Mouse (Mus musculus) lung, embryonic 16.5 days (tissue): ENCODE results near the gene Eif4e1b. TPM values are rescaled to one million over a fixed set of nuclear protein-coding genes. Genes with fewer than 3 reads are reported as not detected.
"Not testable (repeated sequence)": the region's sequence is repeated elsewhere in the genome, so short reads cannot be mapped to it uniquely, and the experiment has no call there.

Experiments used
- ATAC-seq: fragments of 200-750 bp; cut with Nextera tagmentation; 2 replicates; pipeline ENCODE4 v1.8.0; 2017; ENCODE audit warnings: low read depth, mild to moderate bottlenecking, moderate library complexity
- H3K27ac ChIP-seq: fragments of 300-500 bp; sonication (generic); 2 replicates; pipeline ENCODE4 v1.5.1; 2014; ENCODE audit warnings: mild to moderate bottlenecking, control low read depth, low read length
- H3K27me3 ChIP-seq: fragments of 300-500 bp; sonication (generic); 2 replicates; pipeline ENCODE4 v1.6.1; 2014; ENCODE audit warnings: low read depth, low read length, mixed read lengths; ENCODE audit not compliant: control insufficient read depth, insufficient read depth
- H3K36me3 ChIP-seq: fragments of 300-500 bp; sonication (generic); 2 replicates; pipeline ENCODE4 v1.6.1; 2014; ENCODE audit warnings: low read length; ENCODE audit not compliant: control insufficient read depth, insufficient read depth
- H3K4me1 ChIP-seq: fragments of 300-500 bp; sonication (generic); replicated peaks from 2 replicates; pipeline ENCODE4 v1.6.1; 2014; ENCODE audit warnings: low read length, mixed read lengths; ENCODE audit not compliant: control insufficient read depth, insufficient read depth
- H3K4me2 ChIP-seq: fragments of 300-500 bp; sonication (generic); 2 replicates; pipeline ENCODE4 v1.6.1; 2014; ENCODE audit warnings: low read depth, low read length, control low read depth
- H3K4me3 ChIP-seq: fragments of 300-500 bp; sonication (generic); 2 replicates; pipeline ENCODE4 v1.5.1; 2014; ENCODE audit warnings: mild to moderate bottlenecking, low read length, control low read depth
- H3K9ac ChIP-seq: fragments of 300-500 bp; sonication (generic); 2 replicates; pipeline ENCODE4 v1.6.1; 2014; ENCODE audit warnings: low read length, control low read depth
- H3K9me3 ChIP-seq: fragments of 300-500 bp; sonication (generic); 2 replicates; pipeline ENCODE4 v1.6.1; 2016; ENCODE audit warnings: low read length; ENCODE audit not compliant: control insufficient read depth
- WGBS: fragments of 180-500 bp; shearing (Covaris S2); extraction: QIAGEN DNeasy Blood & Tissue Kit; methylation state at CpG from one replicate; pipeline ENCODE4 v1.1.7; 2014; 5-methylcytosine and 5-hydroxymethylcytosine counted together
- polyA plus RNA-seq: library from polyadenylated mRNA; unstranded; fragments of >200 nt; fragmentation: Nextera tagmentation; extraction: Ambion mirVana; gene quantifications from 2 replicates; pipeline ENCODE4 v1.2.1, GENCODE M21; 2015

The Eif4e1b gene
- polyA plus RNA-seq, 1 experiment from 2014 or later, result not detected

GRCm38 (mm10) chr13:54780592-54780991 is 3.2 kb upstream of the Eif4e1b start:
- no peaks in the 10 kb centered on the region for H3K27me3 ChIP-seq
- no peak overlapping the region for H3K4me2 ChIP-seq

GRCm38 (mm10) chr13:54781086-54781485 is 2.7 kb upstream of the Eif4e1b start:
- H3K36me3 ChIP-seq, result no peaks in the 10 kb centered on the region
- WGBS, result 82% methylated on average over 3 of the region's 3 CpGs
- ATAC-seq, result no peak

More at GRCm38 (mm10) chr13:54780592-54780991, 3.2 kb upstream of the Eif4e1b start:
- Histone ChIP-seq H3K36me3 (no peaks in the 10 kb centered on the region), H3K9me3 (no peaks in the 10 kb centered on the region), H3K4me3 (no peak overlapping the region), H3K4me1 (no peaks in the 10 kb centered on the region), H3K9ac (no peak overlapping the region), H3K27ac (no peak overlapping the region)
- WGBS, result 69% methylated on average over 3 of the region's 3 CpGs
- ATAC-seq, result no peak

GRCm38 (mm10) chr13:54783235-54783634 is 563 bp upstream of the Eif4e1b start:
- H3K36me3 ChIP-seq, result no peaks in the 10 kb centered on the region
- no peaks in the 10 kb centered on the region for H3K27me3 ChIP-seq
- H3K9ac ChIP-seq, result no peak overlapping the region
- ATAC-seq, result no peak
- 41% methylated on average over 2 of the region's 2 CpGs for WGBS
- H3K4me2 ChIP-seq, result no peak overlapping the region
- no peaks in the 10 kb centered on the region for H3K4me1 ChIP-seq
- no peak overlapping the region for H3K27ac ChIP-seq
- H3K4me3 ChIP-seq, result no peak overlapping the region
- H3K9me3 ChIP-seq, result no peaks in the 10 kb centered on the region

More at GRCm38 (mm10) chr13:54781086-54781485, 2.7 kb upstream of the Eif4e1b start:
- no peaks in the 10 kb centered on the region for H3K9me3 ChIP-seq
- H3K27me3 ChIP-seq, result no peaks in the 10 kb centered on the region
- H3K4me1 ChIP-seq, result no peaks in the 10 kb centered on the region
- H3K9ac ChIP-seq, result no peak overlapping the region
- H3K27ac ChIP-seq, result no peak overlapping the region
- no peak overlapping the region for H3K4me2 ChIP-seq
- no peak overlapping the region for H3K4me3 ChIP-seq

GRCm38 (mm10) chr13:54787591-54787990 is 3.8 kb downstream of the Eif4e1b start:
- H3K36me3 ChIP-seq, H3K9me3 ChIP-seq, H3K27ac ChIP-seq, H3K4me3 ChIP-seq, H3K4me1 ChIP-seq, H3K9ac ChIP-seq, H3K27me3 ChIP-seq, ATAC-seq, H3K4me2 ChIP-seq: not testable (repeated sequence)
- 29% methylated on average over 2 of the region's 2 CpGs for WGBS

- Histone ChIP-seq H3K36me3 (no peaks in the 10 kb centered on the region), H3K9ac (peak within 1 kb of the TSS; percentile 53), H3K9me3 (no peaks in the 10 kb centered on the region), H3K27me3 (peaks cover 4% of the 10 kb centered on the region; the same call in 1 of the 2 replicates), H3K4me3 (peak within 1 kb of the TSS; percentile 62), H3K4me2 (peak within 1 kb of the TSS; percentile 99), H3K27ac (peak within 1 kb of the TSS; percentile 15), H3K4me1 (peaks cover 7% of the 10 kb centered on the region)
- ATAC-seq, result peak; percentile 93
- whole genome bisulfite sequencing, result 2% methylated on average over 49 of the region's 49 CpGs
These were observed 5.2 kb downstream of the Eif4e1b start, which contains the start of gene Tspan17 for GRCm38 (mm10) chr13:54788740-54789560. Gene Tspan17 (plus strand): TSS chr13:54789377.

- Histone ChIP-seq H3K36me3 (no peaks in the 10 kb centered on the region), H3K4me3 (peak overlapping the region; percentile 62), H3K4me1 (peaks cover 7% of the 10 kb centered on the region), H3K27ac (peak overlapping the region; percentile 15), H3K4me2 (peak overlapping the region; percentile 99), H3K9ac (peak overlapping the region; percentile 53), H3K9me3 (no peaks in the 10 kb centered on the region), H3K27me3 (peaks cover 4% of the 10 kb centered on the region; the same call in 1 of the 2 replicates)
- ATAC-seq, result peak; percentile 45
- under 1% methylated on average over 38 of the region's 38 CpGs for WGBS
These were observed 6.0 kb downstream of the Eif4e1b start for GRCm38 (mm10) chr13:54789561-54790397.

- H3K4me1 ChIP-seq, result peaks cover 7% of the 10 kb centered on the region
- H3K36me3 ChIP-seq, result no peaks in the 10 kb centered on the region
- no peak overlapping the region for H3K27ac ChIP-seq
- ATAC-seq, result no peak
- WGBS, result 20% methylated on average over 21 of the region's 21 CpGs
- no peaks in the 10 kb centered on the region for H3K9me3 ChIP-seq
- no peak overlapping the region for H3K4me3 ChIP-seq
- no peak overlapping the region for H3K9ac ChIP-seq
- peaks cover 4% of the 10 kb centered on the region; the same call in 1 of the 2 replicates for H3K27me3 ChIP-seq
- no peak overlapping the region for H3K4me2 ChIP-seq
These were observed 8.7 kb downstream of the Eif4e1b start for GRCm38 (mm10) chr13:54792259-54793230.

GRCm38 (mm10) chr13:54794002-54794577 is 10.3 kb downstream of the Eif4e1b start:
- Histone ChIP-seq H3K9me3 (no peaks in the 10 kb centered on the region), H3K4me3 (no peak overlapping the region), H3K4me1 (peaks cover 7% of the 10 kb centered on the region), H3K4me2 (no peak overlapping the region), H3K27me3 (peaks cover 4% of the 10 kb centered on the region; the same call in 1 of the 2 replicates), H3K27ac (no peak overlapping the region), H3K36me3 (no peaks in the 10 kb centered on the region), H3K9ac (no peak overlapping the region)
- 59% methylated on average over 16 of the region's 16 CpGs for WGBS
- ATAC-seq, result no peak
